Mouse (Mus musculus): ENCODE measurements around the gene Prr5l.
"Not testable (repeated sequence)": the region's sequence is repeated elsewhere in the genome, so short reads cannot be mapped to it uniquely, and the experiment has no call there.

Gene Prr5l

GRCm38 (mm10) chr2:101761898-101762297 is 120.9 kb downstream of the Prr5l start:
- no peak for DNase-seq (ENCODE audit: low spot score)

GRCm38 (mm10) chr2:101759523-101760277 is 123.1 kb downstream of the Prr5l start:
- no peak for DNase-seq (ENCODE audit: low spot score)

- no peak for DNase-seq (ENCODE audit: low spot score)
Observed at GRCm38 (mm10) chr2:101757806-101758205, 125.0 kb downstream of the Prr5l start.

GRCm38 (mm10) chr2:101756069-101756753 is 126.6 kb downstream of the Prr5l start:
- DNase-seq (ENCODE audit: low spot score): no peak

GRCm38 (mm10) chr2:101754939-101755555 is 127.8 kb downstream of the Prr5l start:
- DNase-seq (ENCODE audit: low spot score): no peak

- DNase-seq (ENCODE audit: low spot score): no peak
Observed at GRCm38 (mm10) chr2:101754428-101754827, 128.4 kb downstream of the Prr5l start.

GRCm38 (mm10) chr2:101752979-101753378 is 129.8 kb downstream of the Prr5l start:
- DNase-seq (ENCODE audit: low spot score): no peak

GRCm38 (mm10) chr2:101752402-101752801 is 130.4 kb downstream of the Prr5l start:
- DNase-seq (ENCODE audit: low spot score): no peak

GRCm38 (mm10) chr2:101751236-101751922 is 131.4 kb downstream of the Prr5l start:
- no peak for DNase-seq (ENCODE audit: low spot score)

- no peak for DNase-seq (ENCODE audit: low spot score)
Observed at GRCm38 (mm10) chr2:101746537-101746936, 136.3 kb downstream of the Prr5l start.

GRCm38 (mm10) chr2:101745656-101746055 is 137.2 kb downstream of the Prr5l start:
- not testable (repeated sequence) for DNase-seq (ENCODE audit: low spot score)

GRCm38 (mm10) chr2:101742072-101742860 is 140.6 kb downstream of the Prr5l start:
- no peak for DNase-seq (ENCODE audit: low spot score)

- DNase-seq (ENCODE audit: low spot score): no peak
Observed at GRCm38 (mm10) chr2:101741653-101742052, 141.2 kb downstream of the Prr5l start.

- DNase-seq (ENCODE audit: low spot score): no peak
Observed at GRCm38 (mm10) chr2:101739914-101740313, 142.9 kb downstream of the Prr5l start.

- DNase-seq (ENCODE audit: low spot score): no peak
Observed at GRCm38 (mm10) chr2:101733564-101733963, 149.3 kb downstream of the Prr5l start.

GRCm38 (mm10) chr2:101732777-101733210 is 150.0 kb downstream of the Prr5l start:
- DNase-seq (ENCODE audit: low spot score): no peak

GRCm38 (mm10) chr2:101730972-101731371 is 151.9 kb downstream of the Prr5l start:
- no peak for DNase-seq (ENCODE audit: low spot score)

GRCm38 (mm10) chr2:101729472-101729871 is 153.4 kb downstream of the Prr5l start:
- no peak for DNase-seq (ENCODE audit: low spot score)

GRCm38 (mm10) chr2:101727787-101728186 is 155.0 kb downstream of the Prr5l start:
- no peak for DNase-seq (ENCODE audit: low spot score)

GRCm38 (mm10) chr2:101723333-101723881 is 159.4 kb downstream of the Prr5l start:
- no peak for DNase-seq (ENCODE audit: low spot score)
